Mouse (Mus musculus): ENCODE measurements around the gene Frem2. TPM values are rescaled to one million over a fixed set of nuclear protein-coding genes. Genes with fewer than 3 reads are reported as not detected.
A peak's percentile ranks its signal among the peaks of the same experiment; 100 is the strongest.

Frem2 gene
- polyA plus RNA-seq, 1 experiment from 2014 or later: 5.5 TPM

DNA sequence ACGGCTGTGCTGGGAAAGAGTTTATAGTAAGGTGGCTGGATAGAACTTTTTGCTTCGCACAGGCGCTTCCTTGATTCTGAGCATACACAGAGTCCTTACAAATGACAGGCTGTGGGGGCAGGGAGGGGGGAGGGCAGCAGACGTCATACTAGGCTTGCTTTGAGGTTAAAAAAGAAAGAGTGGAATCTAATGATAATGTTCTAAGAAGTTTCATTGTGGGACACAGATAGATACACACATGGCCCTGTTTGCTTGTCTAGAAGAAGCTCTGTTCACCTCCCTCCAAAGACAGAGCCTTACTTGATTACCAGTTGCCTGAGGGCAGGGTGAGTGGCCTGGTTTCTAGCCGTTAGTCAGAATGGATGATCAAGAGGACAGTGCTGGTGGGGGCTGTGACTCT, 144.1 kb downstream of the Frem2 start:
- Histone ChIP-seq H3K36me3 (ENCODE audit: control insufficient read depth, insufficient read depth, low read length) (peaks cover 10% of the 10 kb centered on the region; the same call in 1 of the 2 replicates), H3K4me1 (ENCODE audit: control insufficient read depth in 2 of 2, insufficient read depth in 2 of 2, low read length in 2 of 2) (peaks cover 0 to 4% of the 10 kb centered on the region in 2 experiments; a peak in 2 of 4 replicates), H3K4me2 (ENCODE audit: low read length) (no peak overlapping the region), H3K27ac (replicated peaks in 1 of 2; ENCODE audit: control insufficient read depth in 1 of 2, insufficient read depth in 1 of 2, low read depth in 2 of 2, low read length in 2 of 2) (no peak overlapping the region), H3K9me3 (ENCODE audit: control insufficient read depth, low read length) (no peaks in the 10 kb centered on the region), H3K9ac (ENCODE audit: low read length) (no peak overlapping the region), H3K4me3 (ENCODE audit: control insufficient read depth in 1 of 2, insufficient read depth in 1 of 2, low read depth in 1 of 2, low read length in 2 of 2) (no peak overlapping the region), H3K27me3 (ENCODE audit: control insufficient read depth, insufficient read depth, low read length) (no peaks in the 10 kb centered on the region)
- no peak for ATAC-seq (ENCODE audit: insufficient number of reproducible peaks, insufficient read depth, low FRiP score, low read depth)
- WGBS: 45% methylated on average over 5 of the region's 5 CpGs

DNA sequence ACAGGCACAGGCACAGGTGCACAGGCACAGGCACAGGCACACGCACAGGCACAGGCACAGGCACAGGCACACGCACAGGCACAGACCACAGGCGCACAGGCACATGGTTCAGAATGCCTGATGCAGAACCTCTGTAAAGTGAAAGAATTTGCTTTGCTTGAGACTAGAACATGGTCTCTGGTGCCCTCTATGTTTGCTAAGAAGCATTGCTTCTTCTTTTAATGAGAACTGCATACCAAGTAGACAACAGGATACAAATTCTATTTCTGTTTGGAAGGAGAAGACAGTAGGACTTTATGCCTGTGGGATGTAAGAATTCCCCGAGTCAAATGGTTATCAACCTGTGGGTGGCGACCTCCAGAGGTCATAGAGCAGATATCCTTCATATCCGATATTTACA, 154.7 kb downstream of the Frem2 start:
- Histone ChIP-seq H3K27ac (replicated peaks in 1 of 2; ENCODE audit: control insufficient read depth in 1 of 2, insufficient read depth in 1 of 2, low read depth in 2 of 2, low read length in 2 of 2) (no peak overlapping the region), H3K27me3 (ENCODE audit: control insufficient read depth, insufficient read depth, low read length) (no peaks in the 10 kb centered on the region), H3K9me3 (ENCODE audit: control insufficient read depth, low read length) (no peaks in the 10 kb centered on the region), H3K4me3 (ENCODE audit: control insufficient read depth in 1 of 2, insufficient read depth in 1 of 2, low read depth in 1 of 2, low read length in 2 of 2) (no peak overlapping the region), H3K4me2 (ENCODE audit: low read length) (no peak overlapping the region), H3K4me1 (ENCODE audit: control insufficient read depth in 2 of 2, insufficient read depth in 2 of 2, low read length in 2 of 2) (peaks cover 0 to 3% of the 10 kb centered on the region in 2 experiments; a peak in 1 of 4 replicates), H3K36me3 (ENCODE audit: control insufficient read depth, insufficient read depth, low read length) (no peaks in the 10 kb centered on the region), H3K9ac (ENCODE audit: low read length) (no peak overlapping the region)
- no peak for ATAC-seq (ENCODE audit: insufficient number of reproducible peaks, insufficient read depth, low FRiP score, low read depth)
- 56% methylated on average over 6 of the region's 6 CpGs for whole genome bisulfite sequencing

DNA sequence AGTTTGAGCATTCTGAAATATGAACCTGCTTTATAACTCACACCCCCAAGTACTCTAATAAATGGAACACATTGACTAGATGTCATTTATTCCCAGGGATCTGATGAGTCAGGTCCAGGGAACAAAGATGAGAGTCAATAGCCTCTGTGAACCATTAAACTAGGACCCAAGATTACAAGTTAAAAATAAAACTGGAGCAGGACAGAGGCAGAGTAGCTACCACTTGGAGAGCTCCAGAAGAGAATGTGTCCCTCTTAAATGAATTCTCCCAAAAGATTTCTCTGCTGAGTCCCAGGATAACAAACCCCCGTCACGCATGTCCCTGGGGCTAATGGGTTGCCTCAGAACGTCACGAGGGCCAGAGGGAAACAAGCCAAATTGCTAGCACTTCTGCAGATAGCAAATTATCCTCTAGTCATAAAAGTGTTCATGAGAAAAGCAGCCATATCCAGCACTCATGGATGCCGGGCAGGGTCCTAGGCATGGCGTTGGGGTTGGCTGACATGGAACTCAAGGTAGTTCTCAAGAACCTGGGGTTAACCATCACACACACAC, 158.7 kb downstream of the Frem2 start:
- ATAC-seq (ENCODE audit: insufficient number of reproducible peaks, insufficient read depth, low FRiP score, low read depth): no peak

DNA sequence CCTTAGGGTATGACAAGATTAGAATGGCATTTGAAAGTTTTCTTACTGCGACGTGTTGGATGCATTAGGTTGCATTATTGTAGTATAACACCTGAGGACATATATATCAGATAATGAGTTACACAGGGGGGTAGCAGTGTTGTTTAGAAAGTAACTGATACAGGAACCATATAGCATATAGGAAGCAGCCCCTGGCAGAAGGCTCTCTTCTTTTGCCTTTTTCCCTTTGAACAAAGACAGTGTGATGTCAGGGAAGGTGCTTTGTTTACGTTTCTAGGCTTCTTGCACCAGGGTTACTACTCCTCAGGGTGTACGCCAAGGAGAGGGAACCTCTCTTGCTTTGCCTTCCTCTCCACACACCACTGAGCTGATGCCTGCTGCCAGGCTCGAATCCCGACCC, 168.8 kb downstream of the Frem2 start, which contains the start of gene Stoml3:
Stoml3 (plus strand) TSS at position 301 of the 400 bp plus-strand sequence.
- Histone ChIP-seq H3K9ac (ENCODE audit: low read length) (peak within 1 kb of the TSS; percentile 23; the same call in 1 of the 2 replicates), H3K27me3 (ENCODE audit: control insufficient read depth, insufficient read depth, low read length) (no peaks in the 10 kb centered on the region), H3K4me3 (ENCODE audit: control insufficient read depth in 1 of 2, insufficient read depth in 1 of 2, low read depth in 1 of 2, low read length in 2 of 2) (no peak within 1 kb of the TSS), H3K4me1 (ENCODE audit: control insufficient read depth in 2 of 2, insufficient read depth in 2 of 2, low read length in 2 of 2) (peaks cover 10 to 20% of the 10 kb centered on the region in 2 experiments), H3K4me2 (ENCODE audit: low read length) (0 out of 2 replicates have a peak within 1 kb of the TSS, but pooled peaks have one; percentile 16), H3K9me3 (ENCODE audit: control insufficient read depth, low read length) (no peaks in the 10 kb centered on the region), H3K27ac (replicated peaks in 1 of 2; ENCODE audit: control insufficient read depth in 1 of 2, insufficient read depth in 1 of 2, low read depth in 2 of 2, low read length in 2 of 2) (peak within 1 kb of the TSS; percentile 21 to 56; a peak in 2 of 4 replicates), H3K36me3 (ENCODE audit: control insufficient read depth, insufficient read depth, low read length) (no peaks in the 10 kb centered on the region)
- WGBS: 74% methylated on average over 6 of the region's 6 CpGs
- ATAC-seq (ENCODE audit: insufficient number of reproducible peaks, insufficient read depth, low FRiP score, low read depth): no peak

More for the DNA sequence above, 158.7 kb downstream of the Frem2 start:
- no peak overlapping the region for H3K9ac ChIP-seq (ENCODE audit: low read length)
- no peaks in the 10 kb centered on the region for H3K27me3 ChIP-seq (ENCODE audit: control insufficient read depth, insufficient read depth, low read length)
- H3K4me2 ChIP-seq (ENCODE audit: low read length): no peak overlapping the region
- peaks cover 0 to 3% of the 10 kb centered on the region in 2 experiments; a peak in 1 of 4 replicates for H3K4me1 ChIP-seq (ENCODE audit: control insufficient read depth in 2 of 2, insufficient read depth in 2 of 2, low read length in 2 of 2)
- no peak overlapping the region for H3K4me3 ChIP-seq (ENCODE audit: control insufficient read depth in 1 of 2, insufficient read depth in 1 of 2, low read depth in 1 of 2, low read length in 2 of 2)
- 56% methylated on average over 6 of the region's 6 CpGs for whole genome bisulfite sequencing
- no peaks in the 10 kb centered on the region for H3K36me3 ChIP-seq (ENCODE audit: control insufficient read depth, insufficient read depth, low read length)
- H3K9me3 ChIP-seq (ENCODE audit: control insufficient read depth, low read length): no peaks in the 10 kb centered on the region
- H3K27ac ChIP-seq (replicated peaks in 1 of 2; ENCODE audit: control insufficient read depth in 1 of 2, insufficient read depth in 1 of 2, low read depth in 2 of 2, low read length in 2 of 2): no peak overlapping the region

DNA sequence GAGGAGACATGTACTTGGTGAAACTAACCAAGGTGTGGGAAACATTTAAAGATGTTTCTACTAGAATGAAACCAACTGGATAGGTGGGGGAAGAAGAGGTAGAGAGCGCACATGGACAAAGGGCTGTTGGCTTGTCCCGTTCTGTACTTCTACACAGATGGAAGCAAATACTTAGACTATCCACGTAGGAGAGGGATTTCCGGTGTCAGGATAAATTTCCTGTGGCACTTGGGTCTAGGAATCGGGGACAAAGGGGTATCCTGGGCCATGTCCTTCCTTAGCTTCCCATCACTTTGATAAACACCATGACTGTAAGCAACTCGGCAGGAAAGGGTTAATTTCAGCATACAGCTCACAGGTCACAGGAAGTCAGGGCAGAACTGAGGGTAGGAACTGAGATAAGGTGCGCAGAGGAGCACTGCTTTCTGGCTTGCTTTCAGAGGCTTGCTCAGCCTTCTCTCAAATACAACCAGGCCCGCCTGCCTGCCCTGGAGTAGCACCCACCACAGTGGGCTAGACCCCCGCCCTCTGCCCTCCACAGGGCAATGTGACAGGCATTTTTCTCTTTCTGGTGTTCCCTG, 170.1 kb downstream of the Frem2 start:
- Histone ChIP-seq H3K4me3 (ENCODE audit: control insufficient read depth in 1 of 2, insufficient read depth in 1 of 2, low read depth in 1 of 2, low read length in 2 of 2) (no peak overlapping the region), H3K4me1 (ENCODE audit: control insufficient read depth in 2 of 2, insufficient read depth in 2 of 2, low read length in 2 of 2) (peaks cover 10 to 20% of the 10 kb centered on the region in 2 experiments), H3K9me3 (ENCODE audit: control insufficient read depth, low read length) (no peaks in the 10 kb centered on the region), H3K4me2 (ENCODE audit: low read length) (0 out of 2 replicates have a peak overlapping the region, but pooled peaks have one; percentile 16), H3K27me3 (ENCODE audit: control insufficient read depth, insufficient read depth, low read length) (no peaks in the 10 kb centered on the region), H3K27ac (replicated peaks in 1 of 2; ENCODE audit: control insufficient read depth in 1 of 2, insufficient read depth in 1 of 2, low read depth in 2 of 2, low read length in 2 of 2) (peak overlapping the region; percentile 21 to 56), H3K9ac (ENCODE audit: low read length) (peak overlapping the region; percentile 23; the same call in 1 of the 2 replicates), H3K36me3 (ENCODE audit: control insufficient read depth, insufficient read depth, low read length) (peaks cover 3% of the 10 kb centered on the region; the same call in 1 of the 2 replicates)
- 37% methylated on average over 9 of the region's 9 CpGs for WGBS
- ATAC-seq (ENCODE audit: insufficient number of reproducible peaks, insufficient read depth, low FRiP score, low read depth): peak; percentile 69

DNA sequence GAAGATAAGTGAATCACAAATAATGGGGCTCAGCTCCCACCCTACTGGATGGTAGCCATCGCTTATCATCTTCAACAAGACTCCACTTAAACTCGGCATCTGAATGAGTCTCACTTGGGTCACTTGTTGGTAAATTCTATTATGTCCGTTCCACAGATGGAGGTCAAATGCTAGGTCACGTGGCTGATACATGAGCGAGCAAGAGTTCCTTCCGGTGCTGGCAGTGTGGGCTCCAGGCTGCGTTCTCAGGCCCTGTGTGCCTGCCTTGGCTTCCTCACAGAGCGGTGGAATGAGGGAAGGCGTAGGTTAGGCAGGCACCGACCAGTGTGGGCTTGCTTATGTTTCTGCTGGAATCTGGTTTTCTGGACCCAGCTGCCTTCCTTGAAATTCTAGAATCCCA, 170.6 kb downstream of the Frem2 start:
- no peak overlapping the region for H3K4me3 ChIP-seq (ENCODE audit: control insufficient read depth in 1 of 2, insufficient read depth in 1 of 2, low read depth in 1 of 2, low read length in 2 of 2)
- H3K9me3 ChIP-seq (ENCODE audit: control insufficient read depth, low read length): no peaks in the 10 kb centered on the region
- no peaks in the 10 kb centered on the region for H3K27me3 ChIP-seq (ENCODE audit: control insufficient read depth, insufficient read depth, low read length)
- H3K4me1 ChIP-seq (ENCODE audit: control insufficient read depth in 2 of 2, insufficient read depth in 2 of 2, low read length in 2 of 2): peaks cover 10 to 20% of the 10 kb centered on the region in 2 experiments
- no peak overlapping the region for H3K9ac ChIP-seq (ENCODE audit: low read length)
- peak overlapping the region; percentile 21 to 56; a peak in 2 of 4 replicates for H3K27ac ChIP-seq (replicated peaks in 1 of 2; ENCODE audit: control insufficient read depth in 1 of 2, insufficient read depth in 1 of 2, low read depth in 2 of 2, low read length in 2 of 2)
- peaks cover 8% of the 10 kb centered on the region for H3K36me3 ChIP-seq (ENCODE audit: control insufficient read depth, insufficient read depth, low read length)
- WGBS: 52% methylated on average over 10 of the region's 10 CpGs
- no peak for ATAC-seq (ENCODE audit: insufficient number of reproducible peaks, insufficient read depth, low FRiP score, low read depth)
- H3K4me2 ChIP-seq (ENCODE audit: low read length): no peak overlapping the region

DNA sequence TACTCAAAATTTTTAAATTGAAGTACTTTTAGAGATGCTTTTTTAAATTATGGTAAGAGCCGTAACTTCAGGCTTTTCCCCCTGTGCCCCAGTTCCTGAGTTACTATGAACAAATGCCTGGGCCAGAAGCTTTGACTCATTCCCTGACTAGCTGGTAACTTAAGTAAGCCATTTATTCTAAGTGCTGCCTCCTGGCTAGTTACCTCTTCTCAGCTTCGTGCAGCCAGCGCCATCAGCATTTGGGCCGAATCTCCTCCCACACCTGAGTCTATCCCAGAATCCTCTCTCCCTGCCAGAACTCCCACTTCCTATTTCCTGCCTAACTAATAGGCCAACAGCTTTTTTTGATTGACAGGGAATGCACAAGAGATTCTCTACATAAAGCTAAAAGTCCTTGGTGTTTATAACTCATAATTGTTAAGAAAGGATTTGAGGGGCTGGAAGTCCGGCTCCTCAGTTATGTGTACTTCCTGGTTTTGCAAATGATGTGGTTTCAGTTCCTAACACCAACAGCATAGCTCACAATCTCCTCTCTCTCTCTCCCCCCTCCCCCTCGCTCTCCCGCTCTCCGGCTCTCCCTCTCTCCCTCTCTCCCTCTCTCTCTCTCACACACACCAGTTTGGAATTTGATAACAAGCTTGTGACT, 173.6 kb downstream of the Frem2 start:
- Histone ChIP-seq H3K4me3 (ENCODE audit: control insufficient read depth in 1 of 2, insufficient read depth in 1 of 2, low read depth in 1 of 2, low read length in 2 of 2) (no peak overlapping the region), H3K27me3 (ENCODE audit: control insufficient read depth, insufficient read depth, low read length) (no peaks in the 10 kb centered on the region), H3K27ac (replicated peaks in 1 of 2; ENCODE audit: control insufficient read depth in 1 of 2, insufficient read depth in 1 of 2, low read depth in 2 of 2, low read length in 2 of 2) (no peak overlapping the region), H3K9ac (ENCODE audit: low read length) (no peak overlapping the region), H3K9me3 (ENCODE audit: control insufficient read depth, low read length) (no peaks in the 10 kb centered on the region), H3K4me2 (ENCODE audit: low read length) (no peak overlapping the region), H3K4me1 (ENCODE audit: control insufficient read depth in 2 of 2, insufficient read depth in 2 of 2, low read length in 2 of 2) (peaks cover 10 to 20% of the 10 kb centered on the region in 2 experiments), H3K36me3 (ENCODE audit: control insufficient read depth, insufficient read depth, low read length) (peaks cover 38% of the 10 kb centered on the region)
- no peak for ATAC-seq (ENCODE audit: insufficient number of reproducible peaks, insufficient read depth, low FRiP score, low read depth)
- WGBS: 77% methylated on average over 8 of the region's 8 CpGs
